ENCODE assay signal across 8 mouse cellular contexts in genomic region chr17:72837824-72838474, GRCm38 (mm10). TPM values are rescaled to one million over a fixed set of nuclear protein-coding genes. Genes with fewer than 3 reads are reported as not detected.
A peak's percentile ranks its signal among the peaks of the same experiment; 100 is the strongest.
DNase-seq lines count a peak whose midpoint lies in the region; ATAC-seq lines count a peak whose summit lies in the region.

No protein-coding gene starts in this region.

- H3K4me3 ChIP-seq in heart, embryonic 10.5 days: peak overlapping the region; percentile 97
- peak overlapping the region; percentile 93 for H3K4me3 ChIP-seq in liver, embryonic 12.5 days

- H3K4me1 ChIP-seq in heart, embryonic 10.5 days: peaks cover 9% of the 10 kb centered on the region
- H3K4me1 ChIP-seq in liver, embryonic 12.5 days: peaks cover 28% of the 10 kb centered on the region

- no peaks in the 10 kb centered on the region for H3K36me3 ChIP-seq in heart, embryonic 10.5 days
- H3K36me3 ChIP-seq in liver, embryonic 12.5 days: peaks cover 29% of the 10 kb centered on the region

- peak; percentile 43 for DNase-seq in kidney, adult 9 months
- DNase-seq in kidney, postnatal 36 days: no peak
- DNase-seq in MN1 (ENCODE audit: low spot score): peak; percentile 70
- no peak for DNase-seq in heart, embryonic 10.5 days (ENCODE audit: low spot score)
- DNase-seq in right cerebral cortex, postnatal 25 days: no peak
- no peak for DNase-seq in frontal cortex, postnatal 25 days (ENCODE audit: low spot score in 2 of 2)

- 19% methylated on average over 8 of the region's 8 CpGs for WGBS in heart, embryonic 10.5 days
- whole genome bisulfite sequencing in liver, embryonic 12.5 days (ENCODE audit: insufficient replicate concordance): 13% methylated on average over 8 of the region's 8 CpGs

- H3K4me2 ChIP-seq in liver, embryonic 12.5 days: peak overlapping the region; percentile 96

- H3K27ac ChIP-seq in heart, embryonic 10.5 days: peak overlapping the region; percentile 98
- H3K27ac ChIP-seq in liver, embryonic 12.5 days: peak overlapping the region; percentile 99

- peak overlapping the region; percentile 98 for H3K9ac ChIP-seq in liver, embryonic 12.5 days

- no peaks in the 10 kb centered on the region for H3K27me3 ChIP-seq in heart, embryonic 10.5 days (ENCODE audit: insufficient read depth, poor library complexity, severe bottlenecking)
- no peaks in the 10 kb centered on the region for H3K27me3 ChIP-seq in liver, embryonic 12.5 days (replicated peaks)

- no peaks in the 10 kb centered on the region for H3K9me3 ChIP-seq in heart, embryonic 10.5 days
- no peaks in the 10 kb centered on the region for H3K9me3 ChIP-seq in liver, embryonic 12.5 days (replicated peaks)

- ATAC-seq in liver, embryonic 12.5 days: no peak
- no peak for ATAC-seq in activated CD4-positive, CD25-positive, alpha-beta regulatory T cell, adult 4 months

RNA-seq across cellular contexts. Expression of gene Ypel5, which starts 1.7 kb away (rescaled TPM):
- 34.7 and 44.9 TPM in 2 replicates for polyA plus RNA-seq in heart, embryonic 10.5 days (2016; fragmentation: Nextera tagmentation; extraction: Ambion mirVana)
- polyA plus RNA-seq in liver, embryonic 12.5 days (2016; fragmentation: Nextera tagmentation; extraction: Ambion mirVana): 69.6 and 73.8 TPM in 2 replicates
- 10 to 100 TPM; 81.9 to 84.1 TPM for polyA plus RNA-seq in activated CD4-positive, CD25-positive, alpha-beta regulatory T cell, adult 4 months (2017; shearing (Covaris generic))

Comparison
In these comparisons a context has a peak if more than half of its experiments do, and no peak if none do; other contexts are left out.
1. DNase-seq: peak in kidney, adult 9 months (single experiment) and MN1 (single experiment); none in kidney, postnatal 36 days (0 of 2), heart, embryonic 10.5 days (single experiment), right cerebral cortex, postnatal 25 days (single experiment) and frontal cortex, postnatal 25 days (0 of 2).